Mouse (Mus musculus) gastrocnemius, postnatal 4 days (tissue): ENCODE data around the gene Gm42715. TPM values are rescaled to one million over a fixed set of nuclear protein-coding genes. Genes with fewer than 3 reads are reported as not detected.

Source experiments
- microRNA-seq: library from miRNA; unstranded; fragments of <30 nt; microRNA quantifications from one replicate; pipeline ENCODE4 v1.2.0, GENCODE M21; 2021
- total RNA-seq, 2 experiments: library from RNA; stranded (reverse); gene quantifications; 2 replicates each; pipeline ENCODE4 v1.2.3; 2021

The Gm42715 gene
- total RNA-seq, 2 experiments from 2014 or later, result 15.0 to 19.1 TPM

Small RNA genes within 50 kb of the gene (microRNA-seq; reads per million reads assigned to microRNA genes)
- gene Gm47278, result not detected
- gene Mir7060, result not detected

Other genes starting within 250 kb of the Gm42715 start
- gene Sephs2, start 245.5 kb upstream of the Gm42715 start, total RNA-seq, result 10 to 100 TPM; 22.1 to 23.7 TPM
- gene Itgal, start 223.3 kb upstream of the Gm42715 start, total RNA-seq, result 1 to 10 TPM; 1.8 to 2.8 TPM
- 10 to 100 TPM; 32.3 to 36.0 TPM for gene Zfp768, start 174.0 kb upstream of the Gm42715 start, total RNA-seq
- gene Zfp747, start 143.5 kb upstream of the Gm42715 start, total RNA-seq, result 1 to 10 TPM; 4.6 to 6.9 TPM
- 1 to 10 TPM; 2.8 to 3.3 TPM for gene 9130019O22Rik, start 132.4 kb upstream of the Gm42715 start, total RNA-seq
- gene E430018J23Rik, start 126.0 kb upstream of the Gm42715 start, total RNA-seq, result 1 to 10 TPM; 4.7 to 5.5 TPM
- 1 to 10 TPM; 4.6 to 5.0 TPM for gene Zfp764, start 112.8 kb upstream of the Gm42715 start, total RNA-seq
- gene Zfp688, start 97.5 kb upstream of the Gm42715 start, total RNA-seq, result 1 to 10 TPM; 6.6 to 9.1 TPM
- 1 to 10 TPM; 3.3 to 3.4 TPM for gene Zfp689, start 70.4 kb upstream of the Gm42715 start, total RNA-seq
- gene Prr14, start 60.0 kb upstream of the Gm42715 start, total RNA-seq, result 10 to 100 TPM; 26.1 to 32.5 TPM
- 10 to 100 TPM; 39.7 to 51.3 TPM for gene Fbrs, start 40.4 kb upstream of the Gm42715 start, total RNA-seq
- gene Srcap, start 7.6 kb upstream of the Gm42715 start, total RNA-seq, result 10 to 100 TPM; 70.3 to 78.6 TPM
- gene Tmem265, start 41.8 kb downstream of the Gm42715 start, total RNA-seq, result 1 to 10 TPM in 1 of 2 experiments, not detected in 1; 3.1 TPM
- 10 to 100 TPM; 21.6 to 25.5 TPM for gene Phkg2, start 53.8 kb downstream of the Gm42715 start, total RNA-seq
- gene Ccdc189, start 69.0 kb downstream of the Gm42715 start, total RNA-seq, result 1 to 10 TPM; 5.0 to 5.1 TPM
- 10 to 100 TPM; 48.4 to 50.5 TPM for gene Rnf40, start 69.2 kb downstream of the Gm42715 start, total RNA-seq
- gene Zfp629, start 96.2 kb downstream of the Gm42715 start, total RNA-seq, result 10 to 100 TPM; 13.1 to 13.5 TPM
- 100 to 1,000 TPM; 112 to 132 TPM for gene Bcl7c, start 189.3 kb downstream of the Gm42715 start, total RNA-seq
- gene Ctf1, start 193.2 kb downstream of the Gm42715 start, total RNA-seq, result 10 to 100 TPM in 1 of 2 experiments, 1 to 10 TPM in 1; 7.0 to 10.0 TPM
- not detected for gene Ctf2, start 212.6 kb downstream of the Gm42715 start, total RNA-seq
- gene Fbxl19, start 225.0 kb downstream of the Gm42715 start, total RNA-seq, result 1 to 10 TPM; 8.6 to 8.8 TPM